Mouse (Mus musculus): ENCODE data around the gene Borcs7. TPM values are rescaled to one million over a fixed set of nuclear protein-coding genes. Genes with fewer than 3 reads are reported as not detected.

Borcs7 gene
- polyA plus RNA-seq, 1 experiment, result 5.3 TPM

- Histone ChIP-seq H3ac (ENCODE audit: control insufficient read depth, insufficient read length) (no peak overlapping the region), H3K27me3 (ENCODE audit: control insufficient read depth, insufficient read depth, insufficient read length) (no peaks in the 10 kb centered on the region), H3K36me3 (ENCODE audit: control insufficient read depth, insufficient read depth) (no peaks in the 10 kb centered on the region), H3K4me2 (ENCODE audit: low read depth) (no peak overlapping the region), H3K79me2 (ENCODE audit: control insufficient read depth, insufficient read depth) (no peaks in the 10 kb centered on the region), H3K4me3 (no peak overlapping the region)
- TF ChIP-seq MYOD1 (IDR thresholded peaks at IDR 0.05; ENCODE audit: control insufficient read depth in 1 of 3, insufficient read length in 2 of 3, low read depth in 2 of 3), result no peak
- no peak for TF ChIP-seq TCF3 (IDR thresholded peaks at IDR 0.05; ENCODE audit: insufficient read length, low read depth)
- TF ChIP-seq TCF12 (IDR thresholded peaks at IDR 0.05; ENCODE audit: insufficient read depth, poor library complexity, severe bottlenecking), result no peak
- no peak for TF ChIP-seq E2F4 (IDR thresholded peaks at IDR 0.05; ENCODE audit: insufficient read depth)
- no peak for TF ChIP-seq MAX (IDR thresholded peaks at IDR 0.05; ENCODE audit: low read depth)
- no peak for TF ChIP-seq POLR2AphosphoS2 (IDR thresholded peaks at IDR 0.05; ENCODE audit: insufficient read length, low read depth)
- TF ChIP-seq SRF (IDR thresholded peaks at IDR 0.05; ENCODE audit: control insufficient read depth, insufficient read length, low read depth), result no peak
- TF ChIP-seq POLR2A (IDR thresholded peaks at IDR 0.05; ENCODE audit: insufficient read length, low read depth), result no peak
- no peak for TF ChIP-seq USF1 (IDR thresholded peaks at IDR 0.05; ENCODE audit: low read depth)
- TF ChIP-seq CEBPB (IDR thresholded peaks at IDR 0.05; ENCODE audit: insufficient read depth, poor library complexity, severe bottlenecking), result no peak
- TF ChIP-seq MYOG (IDR thresholded peaks at IDR 0.05; ENCODE audit: control insufficient read depth in 1 of 3, insufficient read depth in 1 of 3, insufficient read length in 2 of 3, low read depth in 2 of 3), result no peak
- no peak for TF ChIP-seq REST (IDR thresholded peaks at IDR 0.05; ENCODE audit: insufficient read depth, insufficient read length)
These were observed 3.4 kb downstream of the Borcs7 start for GRCm38 (mm10) chr19:46693146-46693545.

- no peak for TF ChIP-seq POLR2AphosphoS2 (IDR thresholded peaks at IDR 0.05; ENCODE audit: insufficient read length, low read depth)
- TF ChIP-seq MYOD1 (IDR thresholded peaks at IDR 0.05; ENCODE audit: control insufficient read depth in 1 of 3, insufficient read length in 2 of 3, low read depth in 2 of 3), result no peak
- no peak for TF ChIP-seq MYOG (IDR thresholded peaks at IDR 0.05; ENCODE audit: control insufficient read depth in 1 of 3, insufficient read depth in 1 of 3, insufficient read length in 2 of 3, low read depth in 2 of 3)
- TF ChIP-seq TCF12 (IDR thresholded peaks at IDR 0.05; ENCODE audit: insufficient read depth, poor library complexity, severe bottlenecking), result no peak
- no peak for TF ChIP-seq MAX (IDR thresholded peaks at IDR 0.05; ENCODE audit: low read depth)
- TF ChIP-seq USF1 (IDR thresholded peaks at IDR 0.05; ENCODE audit: low read depth), result no peak
- TF ChIP-seq SRF (IDR thresholded peaks at IDR 0.05; ENCODE audit: control insufficient read depth, insufficient read length, low read depth), result no peak
- no peak for TF ChIP-seq TCF3 (IDR thresholded peaks at IDR 0.05; ENCODE audit: insufficient read length, low read depth)
- TF ChIP-seq REST (IDR thresholded peaks at IDR 0.05; ENCODE audit: insufficient read depth, insufficient read length), result no peak
- no peaks in the 10 kb centered on the region for H3K36me3 ChIP-seq (ENCODE audit: control insufficient read depth, insufficient read depth)
These were observed 6.8 kb downstream of the Borcs7 start for GRCm38 (mm10) chr19:46696482-46696881.

GRCm38 (mm10) chr19:46696943-46697342 lies 7.2 kb downstream of the Borcs7 start:
- Histone ChIP-seq H3K79me2 (ENCODE audit: control insufficient read depth, insufficient read depth) (no peaks in the 10 kb centered on the region), H3K4me2 (ENCODE audit: low read depth) (no peak overlapping the region), H3K4me3 (no peak overlapping the region), H3ac (ENCODE audit: control insufficient read depth, insufficient read length) (no peak overlapping the region), H3K36me3 (ENCODE audit: control insufficient read depth, insufficient read depth) (no peaks in the 10 kb centered on the region), H3K27me3 (ENCODE audit: control insufficient read depth, insufficient read depth, insufficient read length) (no peaks in the 10 kb centered on the region)
- TF ChIP-seq POLR2AphosphoS2 (IDR thresholded peaks at IDR 0.05; ENCODE audit: insufficient read length, low read depth) (no peak), MAX (IDR thresholded peaks at IDR 0.05; ENCODE audit: low read depth) (no peak), CEBPB (IDR thresholded peaks at IDR 0.05; ENCODE audit: insufficient read depth, poor library complexity, severe bottlenecking) (no peak), MYOD1 (IDR thresholded peaks at IDR 0.05; ENCODE audit: control insufficient read depth in 1 of 3, insufficient read length in 2 of 3, low read depth in 2 of 3) (no peak), TCF3 (IDR thresholded peaks at IDR 0.05; ENCODE audit: insufficient read length, low read depth) (no peak), REST (IDR thresholded peaks at IDR 0.05; ENCODE audit: insufficient read depth, insufficient read length) (no peak), TCF12 (IDR thresholded peaks at IDR 0.05; ENCODE audit: insufficient read depth, poor library complexity, severe bottlenecking) (no peak), USF1 (IDR thresholded peaks at IDR 0.05; ENCODE audit: low read depth) (no peak), E2F4 (IDR thresholded peaks at IDR 0.05; ENCODE audit: insufficient read depth) (no peak), POLR2A (IDR thresholded peaks at IDR 0.05; ENCODE audit: insufficient read length, low read depth) (no peak), MYOG (IDR thresholded peaks at IDR 0.05; ENCODE audit: control insufficient read depth in 1 of 3, insufficient read depth in 1 of 3, insufficient read length in 2 of 3, low read depth in 2 of 3) (no peak), SRF (IDR thresholded peaks at IDR 0.05; ENCODE audit: control insufficient read depth, insufficient read length, low read depth) (no peak)

More at GRCm38 (mm10) chr19:46696482-46696881, 6.8 kb downstream of the Borcs7 start:
- Histone ChIP-seq H3K4me3 (no peak overlapping the region), H3ac (ENCODE audit: control insufficient read depth, insufficient read length) (no peak overlapping the region), H3K4me2 (ENCODE audit: low read depth) (no peak overlapping the region), H3K79me2 (ENCODE audit: control insufficient read depth, insufficient read depth) (no peaks in the 10 kb centered on the region), H3K27me3 (ENCODE audit: control insufficient read depth, insufficient read depth, insufficient read length) (no peaks in the 10 kb centered on the region)

- Histone ChIP-seq H3K27me3 (ENCODE audit: control insufficient read depth, insufficient read depth, insufficient read length) (no peaks in the 10 kb centered on the region), H3K36me3 (ENCODE audit: control insufficient read depth, insufficient read depth) (no peaks in the 10 kb centered on the region)
- TF ChIP-seq CEBPB (IDR thresholded peaks at IDR 0.05; ENCODE audit: insufficient read depth, poor library complexity, severe bottlenecking) (no peak), USF1 (IDR thresholded peaks at IDR 0.05; ENCODE audit: low read depth) (no peak), MAX (IDR thresholded peaks at IDR 0.05; ENCODE audit: low read depth) (no peak), MYOD1 (IDR thresholded peaks at IDR 0.05; ENCODE audit: control insufficient read depth in 1 of 3, insufficient read length in 2 of 3, low read depth in 2 of 3) (no peak), TCF12 (IDR thresholded peaks at IDR 0.05; ENCODE audit: insufficient read depth, poor library complexity, severe bottlenecking) (no peak), REST (IDR thresholded peaks at IDR 0.05; ENCODE audit: insufficient read depth, insufficient read length) (no peak), POLR2A (IDR thresholded peaks at IDR 0.05; ENCODE audit: insufficient read length, low read depth) (no peak), POLR2AphosphoS2 (IDR thresholded peaks at IDR 0.05; ENCODE audit: insufficient read length, low read depth) (no peak)
These were observed 8.3 kb downstream of the Borcs7 start for GRCm38 (mm10) chr19:46697840-46698517.

More at GRCm38 (mm10) chr19:46697840-46698517, 8.3 kb downstream of the Borcs7 start:
- Histone ChIP-seq H3K79me2 (ENCODE audit: control insufficient read depth, insufficient read depth) (no peaks in the 10 kb centered on the region), H3ac (ENCODE audit: control insufficient read depth, insufficient read length) (no peak overlapping the region), H3K4me3 (no peak overlapping the region), H3K4me2 (ENCODE audit: low read depth) (no peak overlapping the region)

Measured in myocyte (in vitro differentiated cells).